Mouse (Mus musculus): ENCODE measurements around the gene Casz1.

Gene Casz1

GRCm38 (mm10) chr4:148804137-148804779, at the start of gene Casz1:
Gene Casz1, plus strand, starts transcription at chr4:148804429.
- in situ Hi-C loops (cut with MboI): no loop called here

- in situ Hi-C loops (cut with MboI): no loop called here
These were observed 45.4 kb upstream of the Casz1 start for GRCm38 (mm10) chr4:148758863-148759262.

GRCm38 (mm10) chr4:148760152-148760551, 44.1 kb upstream of the Casz1 start:
- in situ Hi-C loops (cut with MboI): no loop called here

GRCm38 (mm10) chr4:148766021-148766775, 38.0 kb upstream of the Casz1 start:
- in situ Hi-C loops (cut with MboI): no loop called here

GRCm38 (mm10) chr4:148767655-148768305, 36.4 kb upstream of the Casz1 start:
- in situ Hi-C loops (cut with MboI): no loop called here

GRCm38 (mm10) chr4:148768649-148769048, 35.6 kb upstream of the Casz1 start:
- in situ Hi-C loops (cut with MboI): no loop called here

GRCm38 (mm10) chr4:148770582-148771408, 33.4 kb upstream of the Casz1 start:
- in situ Hi-C loops (cut with MboI): no loop called here

- in situ Hi-C loops (cut with MboI): no loop called here
These were observed 32.8 kb upstream of the Casz1 start for GRCm38 (mm10) chr4:148771409-148771929.

GRCm38 (mm10) chr4:148772658-148773057, 31.6 kb upstream of the Casz1 start:
- in situ Hi-C loops (cut with MboI): no loop called here

GRCm38 (mm10) chr4:148774036-148774435, 30.2 kb upstream of the Casz1 start:
- in situ Hi-C loops (cut with MboI): no loop called here

- in situ Hi-C loops (cut with MboI): no loop called here
These were observed 28.6 kb upstream of the Casz1 start for GRCm38 (mm10) chr4:148775476-148776269.

GRCm38 (mm10) chr4:148780097-148780621, 24.1 kb upstream of the Casz1 start:
- in situ Hi-C loops (cut with MboI): no loop called here

GRCm38 (mm10) chr4:148781516-148781915, 22.7 kb upstream of the Casz1 start:
- in situ Hi-C loops (cut with MboI): no loop called here

- in situ Hi-C loops (cut with MboI): no loop called here
These were observed 21.3 kb upstream of the Casz1 start for GRCm38 (mm10) chr4:148782880-148783279.

GRCm38 (mm10) chr4:148783760-148784159, 20.5 kb upstream of the Casz1 start:
- in situ Hi-C loops (cut with MboI): no loop called here

- in situ Hi-C loops (cut with MboI): no loop called here
These were observed 19.1 kb upstream of the Casz1 start for GRCm38 (mm10) chr4:148785053-148785567.

- in situ Hi-C loops (cut with MboI): no loop called here
These were observed 18.2 kb upstream of the Casz1 start for GRCm38 (mm10) chr4:148785995-148786394.

- in situ Hi-C loops (cut with MboI): no loop called here
These were observed 13.3 kb upstream of the Casz1 start for GRCm38 (mm10) chr4:148790940-148791339.

GRCm38 (mm10) chr4:148795038-148795437, 9.2 kb upstream of the Casz1 start:
- in situ Hi-C loops (cut with MboI): no loop called here
